Mouse (Mus musculus): ENCODE data around the gene Rcn1. TPM values are rescaled to one million over a fixed set of nuclear protein-coding genes. Genes with fewer than 3 reads are reported as not detected.

Rcn1 gene
- polyA plus RNA-seq, 1 experiment: 92.4 TPM

DNA sequence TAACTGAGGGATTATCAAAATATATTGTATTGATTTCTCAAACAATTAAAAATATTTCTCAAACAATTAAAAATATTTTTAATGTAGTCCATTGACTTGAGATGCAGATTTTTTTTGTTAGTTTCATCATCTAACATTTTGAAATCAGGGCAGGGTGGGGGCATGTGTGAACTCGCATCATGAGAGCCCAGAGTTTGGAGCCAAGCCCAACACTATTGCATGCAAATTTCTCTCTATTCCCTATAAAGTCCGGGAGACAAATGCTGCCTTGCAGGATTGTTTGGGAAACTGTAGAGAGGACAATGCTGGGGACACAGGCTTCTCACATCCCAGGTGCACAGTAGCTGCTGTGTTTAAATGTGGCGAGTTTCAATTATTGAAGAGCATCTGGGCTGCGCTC, 23.4 kb downstream of the Rcn1 start:
- no peak for TF ChIP-seq TCF3 (IDR thresholded peaks at IDR 0.05; ENCODE audit: insufficient read length, low read depth)
- TF ChIP-seq POLR2AphosphoS2 (IDR thresholded peaks at IDR 0.05; ENCODE audit: insufficient read length, low read depth): no peak
- no peak for TF ChIP-seq USF1 (IDR thresholded peaks at IDR 0.05; ENCODE audit: low read depth)
- no peak for TF ChIP-seq CEBPB (IDR thresholded peaks at IDR 0.05; ENCODE audit: insufficient read depth, poor library complexity, severe bottlenecking)
- no peak for TF ChIP-seq TCF12 (IDR thresholded peaks at IDR 0.05; ENCODE audit: insufficient read depth, poor library complexity, severe bottlenecking)
- TF ChIP-seq E2F4 (IDR thresholded peaks at IDR 0.05; ENCODE audit: insufficient read depth): no peak
- no peak for TF ChIP-seq MYOD1 (IDR thresholded peaks at IDR 0.05; ENCODE audit: control insufficient read depth in 1 of 3, insufficient read length in 2 of 3, low read depth in 2 of 3)
- TF ChIP-seq REST (IDR thresholded peaks at IDR 0.05; ENCODE audit: insufficient read depth, insufficient read length): no peak
- Histone ChIP-seq H3ac (ENCODE audit: control insufficient read depth, insufficient read length) (no peak overlapping the region), H3K79me2 (ENCODE audit: control insufficient read depth, insufficient read depth) (no peaks in the 10 kb centered on the region), H3K4me2 (ENCODE audit: low read depth) (no peak overlapping the region), H3K36me3 (ENCODE audit: control insufficient read depth, insufficient read depth) (no peaks in the 10 kb centered on the region), H3K27me3 (ENCODE audit: control insufficient read depth, insufficient read depth, insufficient read length) (no peaks in the 10 kb centered on the region), H3K4me3 (no peak overlapping the region)

DNA sequence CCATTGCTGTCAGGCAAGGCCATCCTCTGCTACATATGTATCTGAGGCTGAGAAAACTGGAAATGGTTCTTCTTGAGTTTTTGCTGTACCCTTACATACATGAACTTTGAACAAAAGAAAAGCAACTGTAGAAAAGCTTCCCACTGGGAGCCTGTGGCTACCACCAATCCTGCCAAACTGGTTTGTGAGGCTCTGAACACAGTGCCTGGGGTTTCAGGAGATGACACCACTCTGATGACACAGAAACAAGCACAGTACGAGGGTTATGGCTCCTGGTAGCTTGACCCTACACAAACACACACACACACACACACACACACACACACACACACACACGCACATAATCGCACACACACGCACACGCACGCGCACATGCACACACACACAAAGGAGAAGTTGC, 23.9 kb downstream of the Rcn1 start:
- H3K27me3 ChIP-seq (ENCODE audit: control insufficient read depth, insufficient read depth, insufficient read length): no peaks in the 10 kb centered on the region
- H3K36me3 ChIP-seq (ENCODE audit: control insufficient read depth, insufficient read depth): no peaks in the 10 kb centered on the region
- no peak for TF ChIP-seq MYOD1 (IDR thresholded peaks at IDR 0.05; ENCODE audit: control insufficient read depth in 1 of 3, insufficient read length in 2 of 3, low read depth in 2 of 3)
- TF ChIP-seq TCF12 (IDR thresholded peaks at IDR 0.05; ENCODE audit: insufficient read depth, poor library complexity, severe bottlenecking): no peak
- TF ChIP-seq POLR2AphosphoS2 (IDR thresholded peaks at IDR 0.05; ENCODE audit: insufficient read length, low read depth): no peak
- no peak for TF ChIP-seq E2F4 (IDR thresholded peaks at IDR 0.05; ENCODE audit: insufficient read depth)
- no peak for TF ChIP-seq MAX (IDR thresholded peaks at IDR 0.05; ENCODE audit: low read depth)
- no peak for TF ChIP-seq TCF3 (IDR thresholded peaks at IDR 0.05; ENCODE audit: insufficient read length, low read depth)
- TF ChIP-seq MYOG (IDR thresholded peaks at IDR 0.05; ENCODE audit: control insufficient read depth in 1 of 3, insufficient read depth in 1 of 3, insufficient read length in 2 of 3, low read depth in 2 of 3): no peak
- no peak for TF ChIP-seq POLR2A (IDR thresholded peaks at IDR 0.05; ENCODE audit: insufficient read length, low read depth)
- TF ChIP-seq CEBPB (IDR thresholded peaks at IDR 0.05; ENCODE audit: insufficient read depth, poor library complexity, severe bottlenecking): no peak
- no peak for TF ChIP-seq SRF (IDR thresholded peaks at IDR 0.05; ENCODE audit: control insufficient read depth, insufficient read length, low read depth)
- no peak for TF ChIP-seq REST (IDR thresholded peaks at IDR 0.05; ENCODE audit: insufficient read depth, insufficient read length)
- TF ChIP-seq USF1 (IDR thresholded peaks at IDR 0.05; ENCODE audit: low read depth): no peak
- H3K79me2 ChIP-seq (ENCODE audit: control insufficient read depth, insufficient read depth): no peaks in the 10 kb centered on the region
- no peak overlapping the region for H3ac ChIP-seq (ENCODE audit: control insufficient read depth, insufficient read length)
- H3K4me2 ChIP-seq (ENCODE audit: low read depth): no peak overlapping the region
- no peak overlapping the region for H3K4me3 ChIP-seq

DNA sequence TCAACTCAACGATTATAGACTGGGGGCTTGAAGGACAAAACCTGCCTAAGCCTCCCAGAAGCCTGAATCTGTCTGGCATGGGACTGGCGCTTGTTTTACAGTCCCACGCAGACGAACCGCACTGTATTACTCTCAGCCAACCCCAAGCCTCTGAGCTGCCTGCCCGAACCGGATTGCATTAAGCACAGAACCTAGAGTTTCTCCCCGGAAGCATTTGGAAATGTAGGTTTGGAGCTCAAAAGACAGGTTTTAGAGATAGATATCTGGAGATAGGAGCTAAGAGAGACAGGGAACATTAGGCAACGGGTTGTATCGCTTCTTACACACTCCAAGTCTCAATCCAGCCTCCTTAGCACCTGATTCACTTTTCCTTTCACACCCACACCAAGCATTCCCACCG, 25.5 kb downstream of the Rcn1 start:
- Histone ChIP-seq H3K4me2 (ENCODE audit: low read depth) (peak overlapping the region; percentile 52), H3K36me3 (ENCODE audit: control insufficient read depth, insufficient read depth) (no peaks in the 10 kb centered on the region), H3K4me3 (no peak overlapping the region), H3K79me2 (ENCODE audit: control insufficient read depth, insufficient read depth) (no peaks in the 10 kb centered on the region), H3K27me3 (ENCODE audit: control insufficient read depth, insufficient read depth, insufficient read length) (no peaks in the 10 kb centered on the region), H3ac (ENCODE audit: control insufficient read depth, insufficient read length) (no peak overlapping the region)
- no peak for TF ChIP-seq POLR2A (IDR thresholded peaks at IDR 0.05; ENCODE audit: insufficient read length, low read depth)
- no peak for TF ChIP-seq REST (IDR thresholded peaks at IDR 0.05; ENCODE audit: insufficient read depth, insufficient read length)
- no peak for TF ChIP-seq MYOD1 (IDR thresholded peaks at IDR 0.05; ENCODE audit: control insufficient read depth in 1 of 3, insufficient read length in 2 of 3, low read depth in 2 of 3)
- TF ChIP-seq TCF3 (IDR thresholded peaks at IDR 0.05; ENCODE audit: insufficient read length, low read depth): no peak
- no peak for TF ChIP-seq E2F4 (IDR thresholded peaks at IDR 0.05; ENCODE audit: insufficient read depth)
- TF ChIP-seq TCF12 (IDR thresholded peaks at IDR 0.05; ENCODE audit: insufficient read depth, poor library complexity, severe bottlenecking): no peak
- TF ChIP-seq SRF (IDR thresholded peaks at IDR 0.05; ENCODE audit: control insufficient read depth, insufficient read length, low read depth): no peak
- no peak for TF ChIP-seq MYOG (IDR thresholded peaks at IDR 0.05; ENCODE audit: control insufficient read depth in 1 of 3, insufficient read depth in 1 of 3, insufficient read length in 2 of 3, low read depth in 2 of 3)

DNA sequence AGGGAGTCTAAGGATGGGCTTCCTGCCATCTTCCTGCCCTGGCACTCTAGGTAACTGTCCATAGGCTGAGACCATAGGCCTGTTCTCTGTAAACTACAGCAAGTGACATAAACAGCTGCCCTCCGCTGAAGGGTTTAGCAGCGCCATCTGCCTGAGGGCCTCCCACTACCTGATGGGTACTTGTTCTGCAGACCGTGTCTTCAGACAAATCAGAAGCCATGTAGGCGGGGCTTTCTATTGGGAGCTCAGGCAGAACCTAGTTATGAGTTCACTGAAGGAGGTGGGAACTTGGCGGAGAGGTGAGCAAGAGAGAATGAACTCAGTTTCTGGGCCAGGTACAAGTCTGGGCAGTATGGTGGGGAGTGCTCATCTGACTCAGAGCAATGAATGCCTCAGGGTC, 26.4 kb downstream of the Rcn1 start:
- no peak for TF ChIP-seq REST (IDR thresholded peaks at IDR 0.05; ENCODE audit: insufficient read depth, insufficient read length)
- TF ChIP-seq USF1 (IDR thresholded peaks at IDR 0.05; ENCODE audit: low read depth): no peak
- TF ChIP-seq SRF (IDR thresholded peaks at IDR 0.05; ENCODE audit: control insufficient read depth, insufficient read length, low read depth): no peak
- TF ChIP-seq TCF12 (IDR thresholded peaks at IDR 0.05; ENCODE audit: insufficient read depth, poor library complexity, severe bottlenecking): no peak
- no peak for TF ChIP-seq MYOD1 (IDR thresholded peaks at IDR 0.05; ENCODE audit: control insufficient read depth in 1 of 3, insufficient read length in 2 of 3, low read depth in 2 of 3)
- no peaks in the 10 kb centered on the region for H3K27me3 ChIP-seq (ENCODE audit: control insufficient read depth, insufficient read depth, insufficient read length)
- H3ac ChIP-seq (ENCODE audit: control insufficient read depth, insufficient read length): no peak overlapping the region
- no peaks in the 10 kb centered on the region for H3K79me2 ChIP-seq (ENCODE audit: control insufficient read depth, insufficient read depth)
- H3K36me3 ChIP-seq (ENCODE audit: control insufficient read depth, insufficient read depth): no peaks in the 10 kb centered on the region
- no peak overlapping the region for H3K4me3 ChIP-seq
- H3K4me2 ChIP-seq (ENCODE audit: low read depth): peak overlapping the region; percentile 52

DNA sequence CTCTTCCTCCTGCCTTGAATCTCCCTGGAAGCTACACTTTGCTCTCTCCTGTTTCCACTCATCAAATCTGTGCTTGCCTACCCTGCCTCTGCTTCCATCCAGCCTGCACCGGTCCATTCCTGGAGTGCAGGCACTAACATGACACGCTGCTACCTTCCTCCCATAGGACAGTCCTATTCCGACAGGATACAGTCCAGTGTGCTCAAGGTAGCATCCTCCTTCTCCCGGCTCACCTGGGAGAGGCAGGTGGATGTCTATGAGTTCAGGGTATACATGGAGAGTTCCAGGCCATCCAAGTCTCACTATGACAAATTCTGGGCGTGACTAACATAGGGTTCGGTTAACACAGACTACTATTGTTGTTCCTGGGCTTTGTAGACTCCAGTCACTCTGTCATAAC, 27.0 kb downstream of the Rcn1 start:
- Histone ChIP-seq H3ac (ENCODE audit: control insufficient read depth, insufficient read length) (no peak overlapping the region), H3K79me2 (ENCODE audit: control insufficient read depth, insufficient read depth) (no peaks in the 10 kb centered on the region), H3K36me3 (ENCODE audit: control insufficient read depth, insufficient read depth) (no peaks in the 10 kb centered on the region), H3K27me3 (ENCODE audit: control insufficient read depth, insufficient read depth, insufficient read length) (no peaks in the 10 kb centered on the region), H3K4me2 (ENCODE audit: low read depth) (no peak overlapping the region), H3K4me3 (no peak overlapping the region)
- TF ChIP-seq POLR2AphosphoS2 (IDR thresholded peaks at IDR 0.05; ENCODE audit: insufficient read length, low read depth) (no peak), E2F4 (IDR thresholded peaks at IDR 0.05; ENCODE audit: insufficient read depth) (no peak), MYOG (IDR thresholded peaks at IDR 0.05; ENCODE audit: control insufficient read depth in 1 of 3, insufficient read depth in 1 of 3, insufficient read length in 2 of 3, low read depth in 2 of 3) (no peak), MAX (IDR thresholded peaks at IDR 0.05; ENCODE audit: low read depth) (no peak), USF1 (IDR thresholded peaks at IDR 0.05; ENCODE audit: low read depth) (no peak), POLR2A (IDR thresholded peaks at IDR 0.05; ENCODE audit: insufficient read length, low read depth) (no peak), TCF12 (IDR thresholded peaks at IDR 0.05; ENCODE audit: insufficient read depth, poor library complexity, severe bottlenecking) (no peak), CEBPB (IDR thresholded peaks at IDR 0.05; ENCODE audit: insufficient read depth, poor library complexity, severe bottlenecking) (no peak), REST (IDR thresholded peaks at IDR 0.05; ENCODE audit: insufficient read depth, insufficient read length) (no peak)
